Mouse (Mus musculus) G1E-ER4 (cell line): ENCODE data around the gene March9. TPM values are rescaled to one million over a fixed set of nuclear protein-coding genes. Genes with fewer than 3 reads are reported as not detected.

Experiments used
- GATA1 ChIP-seq: IDR thresholded peaks from one replicate; pipeline ENCODE4 v1.8.0; 2012; ENCODE audit warnings: low read length, inconsistent platforms
- polyA plus RNA-seq: library from polyadenylated mRNA; stranded (reverse); fragments of >175 nt; gene quantifications from 2 replicates; pipeline ENCODE4 v1.2.3, GENCODE M21; 2012

Gene March9
- polyA plus RNA-seq, 1 experiment = 0.72 TPM

DNA sequence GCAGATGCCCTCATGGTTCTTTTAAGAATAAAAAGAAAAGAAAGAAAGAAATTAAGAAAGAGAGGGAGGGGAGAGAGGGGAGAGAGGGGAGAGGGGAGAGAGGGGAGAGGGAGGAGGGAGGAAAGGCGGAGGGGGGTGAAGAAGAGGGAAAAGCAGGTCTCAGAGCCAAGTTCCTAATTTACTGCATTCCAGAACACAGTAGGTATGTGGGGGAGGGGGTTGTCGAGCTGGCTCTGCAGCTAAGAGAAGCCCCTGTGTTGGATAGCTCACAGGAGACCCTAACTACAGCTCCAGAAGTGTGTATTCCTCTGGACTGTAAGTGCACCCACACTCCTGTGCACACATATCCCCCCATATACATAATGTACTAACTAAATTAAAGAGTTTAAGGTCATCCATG lies 42.9 kb downstream of the March9 start:
- TF ChIP-seq GATA1 = no peak

DNA sequence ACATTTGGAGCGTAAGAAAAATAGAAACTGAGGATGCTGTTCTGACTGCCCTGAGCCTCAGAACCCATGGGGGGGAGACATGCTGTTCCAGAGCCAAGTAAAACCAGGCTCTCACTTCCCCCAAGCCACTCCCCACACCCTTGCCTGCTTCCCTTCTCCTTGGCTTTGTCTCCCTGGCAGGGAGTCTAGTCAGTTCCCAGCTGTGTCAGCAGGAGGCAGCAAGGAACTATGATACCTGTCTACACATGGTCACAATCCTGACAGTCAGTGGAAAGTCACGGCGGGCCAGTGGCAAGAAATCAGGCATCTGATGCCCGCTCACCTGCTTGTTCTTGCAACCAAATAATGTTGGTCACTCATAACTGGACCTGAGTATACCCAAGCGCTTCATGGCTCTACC lies 43.5 kb downstream of the March9 start:
- no peak for TF ChIP-seq GATA1

Other genes starting within 250 kb of the March9 start
- 14.9 and 19.8 TPM in 2 replicates for gene Atp23, start 158.8 kb downstream of the March9 start, polyA plus RNA-seq
- 101 and 131 TPM in 2 replicates for gene Ctdsp2, start 81.5 kb downstream of the March9 start, polyA plus RNA-seq
- 0.04 TPM in 2 replicates for gene Avil, start 59.5 kb downstream of the March9 start, polyA plus RNA-seq
- gene Tsfm, start 29.3 kb downstream of the March9 start, polyA plus RNA-seq = 69.6 and 77.9 TPM in 2 replicates
- gene Mettl1, start 18.8 kb downstream of the March9 start, polyA plus RNA-seq = 17.5 and 38.2 TPM in 2 replicates
- gene Eef1akmt3, start 18.7 kb downstream of the March9 start, polyA plus RNA-seq = 0.09 and 0.10 TPM in 2 replicates
- 0.03 and 0.11 TPM in 2 replicates for gene Cyp27b1, start 11.9 kb downstream of the March9 start, polyA plus RNA-seq
- 1,725 and 2,105 TPM in 2 replicates for gene Cdk4, start 3.4 kb upstream of the March9 start, polyA plus RNA-seq
- 33.1 and 45.9 TPM in 2 replicates for gene Tspan31, start 10.1 kb upstream of the March9 start, polyA plus RNA-seq
- 0.14 and 0.28 TPM in 2 replicates for gene Agap2, start 15.1 kb upstream of the March9 start, polyA plus RNA-seq
- 104 and 109 TPM in 2 replicates for gene Os9, start 60.9 kb upstream of the March9 start, polyA plus RNA-seq
- 143 and 205 TPM in 2 replicates for gene B4galnt1, start 105.0 kb upstream of the March9 start, polyA plus RNA-seq
- 0.33 and 0.66 TPM in 2 replicates for gene Slc26a10, start 120.5 kb upstream of the March9 start, polyA plus RNA-seq
- 61.8 and 77.7 TPM in 2 replicates for gene Arhgef25, start 129.9 kb upstream of the March9 start, polyA plus RNA-seq
- gene Dtx3, start 135.5 kb upstream of the March9 start, polyA plus RNA-seq = 129 and 155 TPM in 2 replicates
- gene Pip4k2c, start 151.4 kb upstream of the March9 start, polyA plus RNA-seq = 78.0 and 80.6 TPM in 2 replicates
- gene Kif5a, start 203.2 kb upstream of the March9 start, polyA plus RNA-seq = 0.23 and 0.32 TPM in 2 replicates
- gene Dctn2, start 206.2 kb upstream of the March9 start, polyA plus RNA-seq = 172 and 175 TPM in 2 replicates
- 225 and 300 TPM in 2 replicates for gene Mbd6, start 228.8 kb upstream of the March9 start, polyA plus RNA-seq